Mouse (Mus musculus) kidney, adult 2 months (tissue): ENCODE measurements around the gene Arid3b. TPM values are rescaled to one million over a fixed set of nuclear protein-coding genes. Genes with fewer than 3 reads are reported as not detected.
"Not testable (repeated sequence)": the region's sequence is repeated elsewhere in the genome, so short reads cannot be mapped to it uniquely, and the experiment has no call there.

Experiments
- DNase-seq: peaks from one replicate; pipeline ENCODE4 v3.0.0; 2021
- H3K27ac ChIP-seq: fragments of 200-500 bp; 2 replicates; pipeline ENCODE4 v1.5.1; 2012; ENCODE audit warnings: low read depth, low read length, control low read depth, inconsistent platforms; ENCODE audit not compliant: insufficient read depth
- H3K27me3 ChIP-seq: fragments of 200-500 bp; replicated peaks from 2 replicates; pipeline ENCODE4 v1.6.1; 2012; ENCODE audit warnings: mild to moderate bottlenecking, moderate library complexity, low read length, inconsistent platforms; ENCODE audit not compliant: control insufficient read depth, insufficient read depth
- H3K36me3 ChIP-seq: fragments of 200-500 bp; 2 replicates; pipeline ENCODE4 v1.6.1; 2012; ENCODE audit warnings: mild to moderate bottlenecking, moderate library complexity, low read length, inconsistent platforms; ENCODE audit not compliant: control insufficient read depth, insufficient read depth
- H3K4me1 ChIP-seq: fragments of 200-500 bp; 2 replicates; pipeline ENCODE4 v1.6.1; 2011; ENCODE audit warnings: low read length; ENCODE audit not compliant: control insufficient read depth, insufficient read depth
- H3K4me3 ChIP-seq: fragments of 200-500 bp; 2 replicates; pipeline ENCODE4 v1.5.1; 2011; ENCODE audit warnings: mild to moderate bottlenecking, low read depth, low read length, control low read depth; ENCODE audit not compliant: insufficient read depth
- CTCF ChIP-seq: fragments of 200-500 bp; conservative IDR thresholded peaks from 2 replicates; pipeline ENCODE4 v1.5.1; 2011; ENCODE audit warnings: low read depth, mild to moderate bottlenecking, control low read depth, low read length, moderate library complexity, mixed read lengths; ENCODE audit not compliant: insufficient read depth, insufficient read length
- POLR2A ChIP-seq: fragments of 200-500 bp; IDR thresholded peaks from one replicate; pipeline ENCODE4 v1.6.1; 2011; ENCODE audit warnings: low read depth, low read length, control low read depth
- WGBS: fragments of 180-500 bp; shearing (Covaris S2); methylation state at CpG from one replicate; pipeline ENCODE4 v1.1.7; 2018; 5-methylcytosine and 5-hydroxymethylcytosine counted together
- polyA plus RNA-seq: library from polyadenylated mRNA; depleted of rRNA; stranded (reverse); fragments of >200 nt; gene quantifications from 2 replicates; pipeline ENCODE4 v1.2.3, GENCODE M21; 2012; rRNA removed

Arid3b gene
- polyA plus RNA-seq: 4.6 and 5.0 TPM in 2 replicates

DNA sequence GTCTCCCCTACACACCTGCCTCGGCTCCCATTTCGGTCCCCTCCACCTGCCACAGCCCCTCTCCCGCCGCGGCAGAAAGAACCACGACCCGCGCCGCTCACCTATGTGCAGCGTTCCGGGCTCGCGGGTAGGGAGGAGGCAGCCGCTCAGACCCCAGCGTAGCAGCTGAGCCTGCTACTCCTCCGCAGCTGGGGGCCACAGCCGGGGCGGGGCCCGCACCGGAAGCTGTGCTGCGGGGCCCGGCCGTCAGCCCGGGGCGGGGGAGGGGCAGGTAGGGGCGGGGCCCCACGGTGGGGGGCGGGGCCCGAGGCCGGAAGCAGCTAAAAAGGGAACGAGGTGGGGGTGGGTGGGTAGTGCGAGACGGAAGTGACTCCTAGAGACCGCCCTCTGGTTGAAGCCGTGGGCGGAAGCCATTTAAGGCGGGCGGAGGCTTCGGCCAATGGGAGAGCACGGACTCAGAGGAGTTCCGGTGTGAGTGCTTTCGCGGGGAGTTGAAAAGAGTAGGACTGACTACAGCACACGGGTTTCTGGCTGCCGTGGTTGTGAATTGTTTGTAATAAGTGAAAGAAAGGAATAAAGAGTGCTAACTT is at the start of gene Arid3b:
Arid3b (minus strand) TSS at position 213 of the 590 bp plus-strand sequence.
- TF ChIP-seq CTCF (no peak), POLR2A (no peak)
- Histone ChIP-seq H3K4me3 (peak within 1 kb of the TSS; percentile 88), H3K27me3 (no peaks in the 10 kb centered on the region), H3K36me3 (no peaks in the 10 kb centered on the region), H3K4me1 (peaks cover 6% of the 10 kb centered on the region; the same call in 1 of the 2 replicates), H3K27ac (no peak within 1 kb of the TSS)
- peak; percentile 96 for DNase-seq
- 1% methylated on average over 44 of the region's 45 CpGs for WGBS

DNA sequence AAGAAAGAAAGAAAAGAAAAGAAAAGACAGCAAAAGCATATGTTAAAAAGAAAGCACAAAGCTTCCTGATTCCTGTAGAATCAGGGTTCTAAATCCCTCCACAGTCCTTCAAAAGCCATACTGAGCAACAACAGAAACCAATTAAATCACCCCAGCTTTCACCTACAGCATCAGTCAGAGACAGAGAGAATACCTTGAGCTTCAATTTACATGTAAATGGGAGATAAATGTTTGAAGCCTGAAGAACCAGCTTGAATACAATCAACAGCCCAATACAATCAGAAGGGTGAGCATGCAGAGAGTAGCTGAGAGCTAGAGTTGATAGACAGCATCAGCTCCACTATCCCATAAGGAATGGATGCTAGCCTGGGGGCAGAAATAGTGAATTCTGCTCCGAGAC is 46.8 kb upstream of the Arid3b start:
- Histone ChIP-seq H3K4me1 (no peaks in the 10 kb centered on the region), H3K4me3 (no peak overlapping the region), H3K27ac (no peak overlapping the region), H3K27me3 (no peaks in the 10 kb centered on the region), H3K36me3 (no peaks in the 10 kb centered on the region)
- TF ChIP-seq CTCF (no peak), POLR2A (no peak)
- 84% methylated on average over 1 of the region's 1 CpGs for WGBS
- DNase-seq: no peak

DNA sequence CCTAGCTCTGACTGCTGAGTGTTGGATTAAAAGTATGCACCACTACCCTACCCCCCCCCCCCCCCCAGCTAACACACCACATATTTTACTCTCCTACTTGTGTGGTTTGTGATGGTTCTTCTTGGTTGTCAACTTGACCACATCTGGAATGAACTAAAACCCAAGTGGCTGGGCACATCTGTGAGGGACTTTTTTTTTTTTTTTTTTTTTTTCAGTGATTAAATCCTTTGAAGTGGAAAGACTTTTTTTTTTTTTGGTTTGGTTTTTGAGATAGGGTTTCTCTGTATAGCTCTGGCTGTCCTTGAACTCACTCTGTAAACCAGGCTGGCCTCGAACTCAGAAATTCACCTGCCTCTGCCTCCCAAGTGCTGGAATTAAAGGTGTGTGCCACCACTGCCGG is 45.2 kb upstream of the Arid3b start:
- WGBS: 87% methylated on average over 2 of the region's 2 CpGs
- not testable (repeated sequence) for DNase-seq, H3K4me1 ChIP-seq, H3K27me3 ChIP-seq, H3K36me3 ChIP-seq, H3K4me3 ChIP-seq, H3K27ac ChIP-seq

DNA sequence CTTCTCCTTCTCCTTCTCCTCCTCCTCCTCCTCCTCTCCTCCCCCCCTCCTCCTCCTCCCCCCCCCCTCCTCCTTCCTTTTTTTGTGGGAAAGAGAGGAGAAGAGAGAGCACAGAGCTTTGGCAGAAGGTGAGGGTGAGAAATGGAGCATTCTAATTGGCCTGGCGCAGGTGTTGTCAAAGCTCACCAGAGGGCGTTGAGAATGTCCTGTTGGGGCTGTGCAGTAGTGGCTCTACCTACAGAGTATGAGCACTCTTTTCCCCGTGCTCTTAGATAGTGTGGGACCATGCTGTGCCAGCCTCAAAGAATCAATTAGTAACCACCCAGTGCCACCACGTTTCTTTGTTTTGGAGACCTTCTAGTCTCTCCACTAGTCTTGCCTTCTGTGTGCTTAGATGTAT is 43.7 kb upstream of the Arid3b start:
- Histone ChIP-seq H3K27ac (no peak overlapping the region), H3K27me3 (no peaks in the 10 kb centered on the region), H3K4me3 (no peak overlapping the region), H3K4me1 (no peaks in the 10 kb centered on the region), H3K36me3 (no peaks in the 10 kb centered on the region)
- no peak for DNase-seq
- TF ChIP-seq CTCF (no peak), POLR2A (no peak)
- 28% methylated on average over 4 of the region's 4 CpGs for WGBS

DNA sequence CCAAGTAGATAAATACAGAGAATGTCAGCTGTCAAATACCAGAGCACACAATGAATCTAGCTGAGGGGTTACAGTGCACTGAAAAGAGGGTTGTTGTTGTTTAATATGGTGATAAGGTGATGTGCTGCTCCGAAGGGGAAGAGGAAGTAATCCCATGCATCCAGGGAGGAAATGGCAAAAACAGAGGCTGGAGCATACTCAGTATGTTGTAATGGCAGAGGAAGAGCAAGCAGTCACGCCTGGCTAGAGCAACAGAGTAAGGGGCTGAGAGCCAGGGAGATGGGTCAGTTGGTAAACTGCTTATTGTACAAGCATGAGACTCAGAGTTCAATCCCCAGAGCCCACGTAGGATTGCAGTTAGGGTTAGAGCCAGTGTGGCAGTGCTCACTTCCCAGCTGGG is 42.6 kb upstream of the Arid3b start:
- H3K36me3 ChIP-seq: no peaks in the 10 kb centered on the region
- 52% methylated on average over 3 of the region's 3 CpGs for WGBS
- no peaks in the 10 kb centered on the region for H3K4me1 ChIP-seq
- no peak overlapping the region for H3K4me3 ChIP-seq
- DNase-seq: no peak
- no peak for TF ChIP-seq CTCF
- TF ChIP-seq POLR2A: no peak
- no peaks in the 10 kb centered on the region for H3K27me3 ChIP-seq
- no peak overlapping the region for H3K27ac ChIP-seq

DNA sequence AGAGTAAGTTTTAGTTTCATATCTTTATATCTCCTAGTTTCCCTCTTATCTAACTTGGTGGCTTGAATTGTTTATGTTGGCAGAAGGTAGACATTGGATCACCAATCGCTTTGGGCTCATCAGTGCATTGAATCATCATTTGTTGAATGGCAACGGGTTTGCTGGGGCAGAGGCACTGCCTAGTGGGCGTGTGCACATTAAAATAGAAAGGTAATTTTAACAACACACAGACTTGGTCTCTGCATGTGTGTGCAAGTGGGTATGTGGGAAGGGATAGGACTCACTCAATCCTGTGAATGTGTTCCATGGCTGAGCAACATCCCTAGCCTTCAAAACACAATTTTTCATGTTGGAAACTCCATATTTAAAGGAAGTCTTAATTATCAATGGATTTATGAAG is 38.4 kb upstream of the Arid3b start:
- no peak overlapping the region for H3K27ac ChIP-seq
- no peaks in the 10 kb centered on the region for H3K4me1 ChIP-seq
- no peaks in the 10 kb centered on the region for H3K27me3 ChIP-seq
- no peak for DNase-seq
- no peaks in the 10 kb centered on the region for H3K36me3 ChIP-seq
- no peak overlapping the region for H3K4me3 ChIP-seq
- WGBS: 59% methylated on average over 3 of the region's 3 CpGs
- TF ChIP-seq POLR2A: no peak
- no peak for TF ChIP-seq CTCF

DNA sequence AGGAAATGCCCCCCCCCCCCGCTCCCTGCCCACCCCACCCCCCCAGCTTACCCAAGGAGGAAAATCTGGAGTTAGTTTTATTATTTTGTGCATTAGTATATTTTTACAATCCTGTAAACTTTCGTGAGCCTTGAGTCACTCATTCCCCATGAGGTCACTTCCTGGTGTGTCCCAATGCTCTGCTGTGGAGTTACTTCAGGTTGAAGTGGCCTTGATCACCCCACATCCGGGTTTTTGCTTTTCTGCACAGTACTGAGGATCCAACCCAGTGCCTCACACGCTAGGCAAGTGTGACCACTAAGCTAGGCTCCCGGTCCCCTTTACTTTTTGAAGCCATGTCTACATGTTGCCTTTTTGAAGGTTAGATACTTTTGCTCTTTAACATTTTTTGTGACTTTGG is 37.5 kb upstream of the Arid3b start:
- Histone ChIP-seq H3K27ac (no peak overlapping the region), H3K36me3 (no peaks in the 10 kb centered on the region), H3K4me3 (no peak overlapping the region), H3K4me1 (no peaks in the 10 kb centered on the region), H3K27me3 (no peaks in the 10 kb centered on the region)
- WGBS: 60% methylated on average over 5 of the region's 5 CpGs
- TF ChIP-seq CTCF (no peak), POLR2A (no peak)
- DNase-seq: no peak
